Mouse (Mus musculus): ENCODE results near the gene Gart. TPM values are rescaled to one million over a fixed set of nuclear protein-coding genes. Genes with fewer than 3 reads are reported as not detected.

Gene Gart
- polyA plus RNA-seq, 1 experiment, result 48.5 TPM

DNA sequence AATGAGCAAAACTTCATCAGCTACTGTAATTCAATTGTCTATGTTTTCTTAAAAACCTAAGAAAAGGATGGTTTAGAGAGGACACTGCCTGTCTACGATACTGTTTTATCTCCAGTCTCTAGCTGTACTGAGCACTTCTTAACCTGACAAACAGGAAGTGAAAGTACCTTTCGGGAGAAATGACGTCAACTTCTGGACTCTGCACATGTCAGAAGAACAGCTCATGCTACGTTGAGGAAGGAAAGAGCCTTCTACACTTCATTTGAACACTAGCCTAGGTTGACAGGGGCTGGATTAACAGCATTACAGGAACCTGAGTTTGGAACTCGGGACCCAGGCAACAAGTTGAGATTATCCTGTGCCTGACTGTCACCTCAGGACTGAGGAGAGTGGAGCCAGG, 38.8 kb upstream of the Gart start:
- 90% methylated on average over 5 of the region's 5 CpGs for WGBS
- no peak overlapping the region for H3K4me3 ChIP-seq (replicated peaks; ENCODE audit: insufficient read depth, low read depth, low read length)

DNA sequence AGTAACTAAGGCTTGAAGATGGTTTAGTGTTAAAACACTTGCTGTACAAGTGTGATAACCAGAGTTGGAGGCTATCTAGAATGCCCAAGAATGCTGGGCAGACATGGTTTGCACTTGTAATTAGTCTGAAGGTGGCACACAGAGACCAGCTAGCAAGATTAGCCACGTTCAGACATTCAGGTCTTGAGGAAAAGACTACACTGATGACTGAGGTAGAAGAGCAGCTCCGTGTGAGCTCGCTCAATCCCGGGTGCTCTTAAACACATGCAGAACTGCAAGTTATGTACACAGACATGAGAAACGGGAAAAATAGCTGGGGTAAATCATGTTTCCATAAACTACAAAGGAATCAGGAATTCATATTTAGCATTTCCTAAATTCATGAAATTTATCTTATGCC, 33.9 kb upstream of the Gart start:
- Histone ChIP-seq H3K27ac (ENCODE audit: insufficient read depth, low read length) (no peak overlapping the region), H3K4me1 (ENCODE audit: control insufficient read depth, insufficient read depth, low read length) (no peaks in the 10 kb centered on the region), H3K27me3 (ENCODE audit: control insufficient read depth, insufficient read depth, low read length) (no peaks in the 10 kb centered on the region), H3K4me3 (replicated peaks; ENCODE audit: insufficient read depth, low read depth, low read length) (no peak overlapping the region)
- TF ChIP-seq POLR2A (IDR thresholded peaks at IDR 0.05; ENCODE audit: borderline replicate concordance, insufficient read depth, low read length), result no peak
- no peak for TF ChIP-seq CTCF (IDR thresholded peaks at IDR 0.05; ENCODE audit: borderline replicate concordance, insufficient read depth, low read depth, low read length)
- WGBS, result 76% methylated on average over 5 of the region's 5 CpGs
- DNase-seq, result no peak

More for the DNA sequence above, 38.8 kb upstream of the Gart start:
- no peak for DNase-seq
- Histone ChIP-seq H3K27me3 (ENCODE audit: control insufficient read depth, insufficient read depth, low read length) (no peaks in the 10 kb centered on the region), H3K27ac (ENCODE audit: insufficient read depth, low read length) (no peak overlapping the region), H3K4me1 (ENCODE audit: control insufficient read depth, insufficient read depth, low read length) (peaks cover 5% of the 10 kb centered on the region)
- TF ChIP-seq CTCF (IDR thresholded peaks at IDR 0.05; ENCODE audit: borderline replicate concordance, insufficient read depth, low read depth, low read length) (no peak), POLR2A (IDR thresholded peaks at IDR 0.05; ENCODE audit: borderline replicate concordance, insufficient read depth, low read length) (no peak)

DNA sequence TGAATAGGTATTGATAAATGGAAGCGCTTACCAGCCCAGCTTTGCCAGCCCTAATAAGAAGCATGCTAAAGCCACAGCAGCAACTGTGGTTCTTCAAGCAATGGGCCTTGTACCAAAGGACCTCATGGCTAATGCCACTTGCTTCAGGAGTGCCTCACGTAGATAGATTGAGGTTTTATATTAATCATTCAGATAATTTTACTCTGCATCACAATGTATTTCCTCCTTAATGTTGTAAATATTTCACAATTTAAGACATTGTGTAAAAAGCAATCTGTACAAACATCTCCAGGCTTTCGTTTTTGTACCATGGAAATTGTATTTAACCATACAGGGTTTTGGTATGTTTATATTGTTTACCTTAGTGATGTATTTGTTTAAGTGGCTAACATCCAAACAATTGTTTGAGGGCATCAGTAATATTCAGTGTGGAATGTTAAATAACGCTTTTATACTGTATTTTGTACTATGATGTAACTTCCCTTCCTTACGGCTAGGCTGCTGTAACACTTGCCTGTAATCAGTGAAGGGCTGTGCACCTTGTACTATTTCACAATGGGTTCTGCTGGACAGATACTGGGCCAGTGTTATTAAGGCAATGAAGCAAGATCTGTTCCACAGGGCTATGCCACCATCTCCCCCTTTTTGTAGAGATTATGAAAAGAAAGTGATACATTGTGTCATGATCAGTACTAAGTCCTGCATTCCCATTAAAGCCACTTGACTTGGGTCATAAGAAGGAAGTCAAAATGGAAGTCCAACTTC, 31.6 kb upstream of the Gart start:
- Histone ChIP-seq H3K27me3 (ENCODE audit: control insufficient read depth, insufficient read depth, low read length) (no peaks in the 10 kb centered on the region), H3K27ac (ENCODE audit: insufficient read depth, low read length) (no peak overlapping the region), H3K4me3 (replicated peaks; ENCODE audit: insufficient read depth, low read depth, low read length) (no peak overlapping the region), H3K4me1 (ENCODE audit: control insufficient read depth, insufficient read depth, low read length) (no peaks in the 10 kb centered on the region)
- 84% methylated on average over 5 of the region's 5 CpGs for WGBS
- TF ChIP-seq POLR2A (IDR thresholded peaks at IDR 0.05; ENCODE audit: borderline replicate concordance, insufficient read depth, low read length) (no peak), CTCF (IDR thresholded peaks at IDR 0.05; ENCODE audit: borderline replicate concordance, insufficient read depth, low read depth, low read length) (no peak)
- no peak for DNase-seq

DNA sequence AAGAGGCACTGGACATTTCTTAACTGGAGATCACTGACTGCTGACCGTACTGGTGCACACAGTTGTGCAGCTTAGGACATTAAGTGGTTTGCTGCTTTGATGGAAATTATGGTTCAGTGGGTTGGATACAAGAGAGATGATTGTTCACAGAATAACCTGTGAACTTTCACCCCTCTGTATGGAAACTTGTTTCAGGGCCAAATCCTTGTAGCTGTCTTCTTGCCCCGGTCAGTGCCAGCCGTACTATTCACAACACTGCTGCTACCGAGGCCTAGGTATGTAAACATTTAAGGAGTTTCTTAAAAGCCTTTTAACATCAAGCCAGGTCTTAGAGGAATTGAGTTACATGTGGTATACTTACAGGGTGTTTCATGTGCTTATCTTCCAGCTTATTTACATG, 27.7 kb upstream of the Gart start:
- no peak for TF ChIP-seq CTCF (IDR thresholded peaks at IDR 0.05; ENCODE audit: borderline replicate concordance, insufficient read depth, low read depth, low read length)
- H3K4me1 ChIP-seq (ENCODE audit: control insufficient read depth, insufficient read depth, low read length), result no peaks in the 10 kb centered on the region
- WGBS, result 78% methylated on average over 4 of the region's 4 CpGs
- H3K27ac ChIP-seq (ENCODE audit: insufficient read depth, low read length), result no peak overlapping the region
- no peak for DNase-seq
- no peaks in the 10 kb centered on the region for H3K27me3 ChIP-seq (ENCODE audit: control insufficient read depth, insufficient read depth, low read length)
- H3K4me3 ChIP-seq (replicated peaks; ENCODE audit: insufficient read depth, low read depth, low read length), result no peak overlapping the region

DNA sequence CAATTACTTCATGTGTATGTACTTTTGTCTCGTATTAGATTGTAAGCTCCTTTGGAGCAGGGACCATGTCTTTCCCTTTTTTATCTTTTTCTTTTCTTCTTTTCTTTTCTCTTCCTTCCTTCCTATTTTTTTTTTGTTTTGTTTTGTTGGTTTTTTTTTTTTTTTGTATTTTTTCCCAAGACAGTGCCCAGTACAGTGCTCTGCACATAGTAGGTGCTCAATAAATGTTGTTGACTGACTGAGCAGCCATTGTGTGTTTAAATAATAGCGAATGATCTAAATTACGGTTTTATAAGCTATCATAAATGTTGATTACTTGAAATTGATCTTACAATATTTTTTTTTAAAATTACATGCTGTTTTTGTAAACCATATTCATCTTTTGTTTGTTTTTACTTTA, 17.0 kb upstream of the Gart start:
- H3K4me1 ChIP-seq (ENCODE audit: control insufficient read depth, insufficient read depth, low read length), result no peaks in the 10 kb centered on the region; the same call in 1 of the 2 replicates
- H3K27ac ChIP-seq (ENCODE audit: insufficient read depth, low read length), result no peak overlapping the region
- H3K4me3 ChIP-seq (replicated peaks; ENCODE audit: insufficient read depth, low read depth, low read length), result no peak overlapping the region
- no peaks in the 10 kb centered on the region for H3K27me3 ChIP-seq (ENCODE audit: control insufficient read depth, insufficient read depth, low read length)
- TF ChIP-seq POLR2A (IDR thresholded peaks at IDR 0.05; ENCODE audit: borderline replicate concordance, insufficient read depth, low read length) (no peak), CTCF (IDR thresholded peaks at IDR 0.05; ENCODE audit: borderline replicate concordance, insufficient read depth, low read depth, low read length) (no peak)
- 90% methylated on average over 3 of the region's 3 CpGs for WGBS
- DNase-seq, result no peak

DNA sequence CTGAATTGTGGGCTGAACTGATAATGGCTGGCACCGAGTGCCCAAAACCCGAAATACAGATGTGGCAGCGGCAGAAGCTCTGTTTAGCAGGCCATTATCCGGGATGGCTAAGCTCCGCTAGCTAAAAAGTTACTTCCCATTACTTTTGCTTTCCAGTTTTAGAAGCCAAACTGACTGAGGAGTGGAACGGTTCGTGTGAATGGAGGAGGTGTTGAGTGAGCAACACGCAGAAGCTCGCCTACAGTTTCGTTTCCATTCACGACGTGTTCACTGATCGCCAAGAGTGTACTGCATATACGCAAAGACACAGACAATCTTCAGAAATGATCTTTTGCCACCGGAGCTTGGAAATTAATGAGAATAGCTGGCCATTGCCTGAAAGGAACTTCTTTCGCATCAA, 15.6 kb upstream of the Gart start:
- no peaks in the 10 kb centered on the region; the same call in 1 of the 2 replicates for H3K4me1 ChIP-seq (ENCODE audit: control insufficient read depth, insufficient read depth, low read length)
- DNase-seq, result no peak
- no peak overlapping the region for H3K4me3 ChIP-seq (replicated peaks; ENCODE audit: insufficient read depth, low read depth, low read length)
- TF ChIP-seq POLR2A (IDR thresholded peaks at IDR 0.05; ENCODE audit: borderline replicate concordance, insufficient read depth, low read length) (no peak), CTCF (IDR thresholded peaks at IDR 0.05; ENCODE audit: borderline replicate concordance, insufficient read depth, low read depth, low read length) (no peak)
- H3K27me3 ChIP-seq (ENCODE audit: control insufficient read depth, insufficient read depth, low read length), result no peaks in the 10 kb centered on the region
- 91% methylated on average over 16 of the region's 16 CpGs for WGBS
- no peak overlapping the region for H3K27ac ChIP-seq (ENCODE audit: insufficient read depth, low read length)

DNA sequence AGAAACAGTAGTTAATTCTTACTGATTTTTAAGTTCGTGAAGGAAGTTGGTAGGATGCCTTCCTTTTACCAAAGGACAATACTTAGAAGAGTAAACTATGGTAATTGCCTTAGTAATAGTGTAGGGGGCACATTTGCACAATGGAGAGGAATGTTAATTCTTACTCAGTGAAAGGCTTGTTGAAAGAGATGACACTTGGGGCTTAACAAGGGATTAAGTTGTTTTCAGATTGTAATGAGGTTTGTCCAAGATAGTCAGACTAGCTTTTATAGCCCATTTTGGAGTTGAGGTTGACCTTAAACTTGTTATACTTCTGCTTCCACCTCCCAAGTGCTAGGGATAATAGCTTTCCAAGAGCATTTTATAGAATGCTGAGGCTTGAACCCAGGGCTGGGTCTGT, 14.6 kb upstream of the Gart start:
- TF ChIP-seq POLR2A (IDR thresholded peaks at IDR 0.05; ENCODE audit: borderline replicate concordance, insufficient read depth, low read length), result no peak
- no peak for TF ChIP-seq CTCF (IDR thresholded peaks at IDR 0.05; ENCODE audit: borderline replicate concordance, insufficient read depth, low read depth, low read length)
- H3K4me3 ChIP-seq (replicated peaks; ENCODE audit: insufficient read depth, low read depth, low read length), result no peak overlapping the region
- DNase-seq, result no peak
- H3K4me1 ChIP-seq (ENCODE audit: control insufficient read depth, insufficient read depth, low read length), result no peaks in the 10 kb centered on the region; the same call in 1 of the 2 replicates
- H3K27ac ChIP-seq (ENCODE audit: insufficient read depth, low read length), result no peak overlapping the region
- no peaks in the 10 kb centered on the region for H3K27me3 ChIP-seq (ENCODE audit: control insufficient read depth, insufficient read depth, low read length)
- WGBS, result 60% methylated on average over 1 of the region's 1 CpGs

DNA sequence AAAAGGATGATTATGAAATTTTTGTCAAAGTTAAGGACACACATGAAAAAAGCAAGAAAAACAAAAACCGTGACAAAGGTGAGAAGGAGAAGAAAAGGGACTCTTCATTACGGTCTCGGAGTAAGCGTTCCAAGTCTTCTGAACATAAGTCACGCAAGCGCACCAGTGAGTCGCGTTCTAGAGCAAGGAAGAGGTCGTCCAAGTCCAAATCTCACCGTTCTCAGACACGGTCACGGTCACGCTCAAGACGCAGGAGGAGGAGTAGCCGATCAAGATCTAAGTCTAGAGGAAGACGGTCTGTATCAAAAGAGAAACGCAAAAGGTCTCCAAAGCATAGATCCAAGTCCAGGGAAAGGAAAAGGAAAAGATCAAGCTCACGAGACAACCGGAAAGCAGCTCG, 13.0 kb upstream of the Gart start:
- no peak for TF ChIP-seq POLR2A (IDR thresholded peaks at IDR 0.05; ENCODE audit: borderline replicate concordance, insufficient read depth, low read length)
- TF ChIP-seq CTCF (IDR thresholded peaks at IDR 0.05; ENCODE audit: borderline replicate concordance, insufficient read depth, low read depth, low read length), result no peak
- Histone ChIP-seq H3K27me3 (ENCODE audit: control insufficient read depth, insufficient read depth, low read length) (no peaks in the 10 kb centered on the region), H3K27ac (ENCODE audit: insufficient read depth, low read length) (no peak overlapping the region), H3K4me3 (replicated peaks; ENCODE audit: insufficient read depth, low read depth, low read length) (no peak overlapping the region), H3K4me1 (ENCODE audit: control insufficient read depth, insufficient read depth, low read length) (no peaks in the 10 kb centered on the region; the same call in 1 of the 2 replicates)
- WGBS, result 96% methylated on average over 20 of the region's 20 CpGs
- no peak for DNase-seq
